17 mouse cellular contexts compared by ENCODE assay signal in genomic region chr7:84380810-84381209, GRCm38 (mm10).
"Had no signal": no experiment of that assay in that cellular context is flagged by ENCODE, and none has a peak within 500 bp of the region (broad histone marks: within the 10 kb centered on the region; RNA-seq: fewer than 3 reads in every experiment).

No protein-coding gene starts in this region.

- H3K27me3 ChIP-seq: kidney, embryonic 15.5 days; limb, embryonic 12.5 days; limb, embryonic 15.5 days; liver, embryonic 12.5 days; liver, embryonic 15.5 days had no signal

- ATAC-seq: liver, embryonic 12.5 days had no signal

- H3K4me3 ChIP-seq: kidney, embryonic 15.5 days; limb, embryonic 12.5 days; limb, embryonic 15.5 days; liver, embryonic 12.5 days; liver, embryonic 15.5 days had no signal

- H3K36me3 ChIP-seq: kidney, embryonic 15.5 days; limb, embryonic 12.5 days; limb, embryonic 15.5 days; liver, embryonic 12.5 days; liver, embryonic 15.5 days had no signal

- DNase-seq: kidney, adult 8-10 months; kidney, postnatal 10 days; kidney, postnatal 36 days; left cerebral cortex, postnatal 4 days; lung, adult 18-20 months; lung, postnatal 4 days; midbrain, embryonic 14.5 days; thymus, adult 2 months; thymus, postnatal 14 days; thymus, postnatal 4 days had no signal

- H3K27ac ChIP-seq: kidney, embryonic 15.5 days; limb, embryonic 12.5 days; limb, embryonic 15.5 days; liver, embryonic 12.5 days; liver, embryonic 15.5 days; stomach, postnatal 0 days had no signal

- H3K4me1 ChIP-seq: limb, embryonic 12.5 days; limb, embryonic 15.5 days; liver, embryonic 12.5 days; liver, embryonic 15.5 days had no signal

- H3K9ac ChIP-seq: kidney, embryonic 15.5 days; limb, embryonic 12.5 days; limb, embryonic 15.5 days; liver, embryonic 12.5 days; liver, embryonic 15.5 days had no signal

- H3K9me3 ChIP-seq: kidney, embryonic 15.5 days; limb, embryonic 12.5 days; limb, embryonic 15.5 days; liver, embryonic 12.5 days; liver, embryonic 15.5 days had no signal

- H3K4me2 ChIP-seq: kidney, embryonic 15.5 days; limb, embryonic 12.5 days; limb, embryonic 15.5 days; liver, embryonic 12.5 days; liver, embryonic 15.5 days; midbrain, embryonic 11.5 days had no signal
